Mouse (Mus musculus) liver, embryonic 11.5 days (tissue): Measurements from ENCODE around the gene Tbc1d10b. TPM values are rescaled to one million over a fixed set of nuclear protein-coding genes. Genes with fewer than 3 reads are reported as not detected.

Source experiments
- polyA plus RNA-seq: library from polyadenylated mRNA; unstranded; fragments of >200 nt; fragmentation: Nextera tagmentation; extraction: Ambion mirVana; gene quantifications from 2 replicates; pipeline ENCODE4 v1.2.1, GENCODE M21; 2014

Tbc1d10b gene
- polyA plus RNA-seq, 1 experiment from 2014 or later, result 29.0 TPM

Other genes starting within 250 kb of the Tbc1d10b start
- gene Cdipt, start 232.6 kb downstream of the Tbc1d10b start, polyA plus RNA-seq, result 72.2 and 74.4 TPM in 2 replicates
- gene Cdiptos, start 232.4 kb downstream of the Tbc1d10b start, polyA plus RNA-seq, result 0.67 and 1.0 TPM in 2 replicates
- 8.3 and 9.4 TPM in 2 replicates for gene Mvp, start 193.8 kb downstream of the Tbc1d10b start, polyA plus RNA-seq
- gene Pagr1b, start 192.0 kb downstream of the Tbc1d10b start, polyA plus RNA-seq, result 0.41 TPM in 1 of 2 replicates, not detected in the other
- gene Pagr1a, start 191.1 kb downstream of the Tbc1d10b start, polyA plus RNA-seq, result 45.6 and 75.0 TPM in 2 replicates
- gene Gm42742, start 187.4 kb downstream of the Tbc1d10b start, polyA plus RNA-seq, result 19.8 and 52.9 TPM in 2 replicates
- gene Prrt2, start 187.3 kb downstream of the Tbc1d10b start, polyA plus RNA-seq, result 4.5 and 5.4 TPM in 2 replicates
- gene Maz, start 181.4 kb downstream of the Tbc1d10b start, polyA plus RNA-seq, result 90.8 and 98.8 TPM in 2 replicates
- 152 and 170 TPM in 2 replicates for gene Kif22, start 166.0 kb downstream of the Tbc1d10b start, polyA plus RNA-seq
- not detected in 2 replicates for gene Zg16, start 121.1 kb downstream of the Tbc1d10b start, polyA plus RNA-seq
- 12.3 and 13.7 TPM in 2 replicates for gene AI467606, start 117.1 kb downstream of the Tbc1d10b start, polyA plus RNA-seq
- gene Qprt, start 86.2 kb downstream of the Tbc1d10b start, polyA plus RNA-seq, result 43.8 and 44.2 TPM in 2 replicates
- 12.7 and 14.4 TPM in 2 replicates for gene Spn, start 70.6 kb downstream of the Tbc1d10b start, polyA plus RNA-seq
- 50.3 and 59.5 TPM in 2 replicates for gene Cd2bp2, start 12.4 kb downstream of the Tbc1d10b start, polyA plus RNA-seq
- gene Mylpf, start 422 bp upstream of the Tbc1d10b start, polyA plus RNA-seq, result 31.5 and 33.6 TPM in 2 replicates
- gene Zfp553, start 24.6 kb upstream of the Tbc1d10b start, polyA plus RNA-seq, result 17.2 TPM in 2 replicates
- 14.9 and 17.5 TPM in 2 replicates for gene Sept1, start 24.7 kb upstream of the Tbc1d10b start, polyA plus RNA-seq
- gene Zfp771, start 35.8 kb upstream of the Tbc1d10b start, polyA plus RNA-seq, result 45.9 and 47.3 TPM in 2 replicates
- 266 and 275 TPM in 2 replicates for gene Dctpp1, start 52.2 kb upstream of the Tbc1d10b start, polyA plus RNA-seq
- 178 and 203 TPM in 2 replicates for gene Sephs2, start 65.6 kb upstream of the Tbc1d10b start, polyA plus RNA-seq
- 6.2 and 6.5 TPM in 2 replicates for gene Itgal, start 87.8 kb upstream of the Tbc1d10b start, polyA plus RNA-seq
- 3.4 and 3.6 TPM in 2 replicates for gene Zfp768, start 137.1 kb upstream of the Tbc1d10b start, polyA plus RNA-seq
- 4.9 and 5.8 TPM in 2 replicates for gene Zfp747, start 167.6 kb upstream of the Tbc1d10b start, polyA plus RNA-seq
- 2.4 and 3.0 TPM in 2 replicates for gene 9130019O22Rik, start 178.7 kb upstream of the Tbc1d10b start, polyA plus RNA-seq
- gene E430018J23Rik, start 185.2 kb upstream of the Tbc1d10b start, polyA plus RNA-seq, result 3.3 and 4.2 TPM in 2 replicates
- gene Zfp764, start 198.4 kb upstream of the Tbc1d10b start, polyA plus RNA-seq, result 4.6 and 4.8 TPM in 2 replicates
- gene Zfp688, start 213.6 kb upstream of the Tbc1d10b start, polyA plus RNA-seq, result 18.7 and 19.5 TPM in 2 replicates
- gene Zfp689, start 240.7 kb upstream of the Tbc1d10b start, polyA plus RNA-seq, result 4.5 and 5.3 TPM in 2 replicates